Mouse (Mus musculus) heart, postnatal 10 days (tissue): Measurements from ENCODE around the gene Gramd4. TPM values are rescaled to one million over a fixed set of nuclear protein-coding genes. Genes with fewer than 3 reads are reported as not detected.

Experiments used
- total RNA-seq, 2 experiments: library from RNA; stranded (reverse); gene quantifications; 2 replicates each; pipeline ENCODE4 v1.2.3; 2021

The Gramd4 gene
- total RNA-seq, 2 experiments from 2014 or later = 37.2 to 42.1 TPM

Other genes starting within 250 kb of the Gramd4 start
- gene Cdpf1, start 246.0 kb upstream of the Gramd4 start, total RNA-seq = 10 to 100 TPM; 39.2 to 40.9 TPM
- gene Pkdrej, start 236.0 kb upstream of the Gramd4 start, total RNA-seq = 1 to 10 TPM; 2.3 to 2.9 TPM
- gene Ttc38, start 225.4 kb upstream of the Gramd4 start, total RNA-seq = 1 to 10 TPM; 7.5 to 8.5 TPM
- gene Gtse1, start 197.9 kb upstream of the Gramd4 start, total RNA-seq = 1 to 10 TPM; 4.5 to 4.6 TPM
- gene Trmu, start 178.4 kb upstream of the Gramd4 start, total RNA-seq = 10 to 100 TPM; 30.5 to 32.9 TPM
- gene Celsr1, start 23.9 kb upstream of the Gramd4 start, total RNA-seq = 10 to 100 TPM; 15.1 to 17.1 TPM
- 10 to 100 TPM; 40.4 to 45.9 TPM for gene Cerk, start 128.4 kb downstream of the Gramd4 start, total RNA-seq
- 10 to 100 TPM; 19.0 to 23.1 TPM for gene Tbc1d22a, start 156.8 kb downstream of the Gramd4 start, total RNA-seq